Mouse (Mus musculus) ES-CJ7 (cell line): ENCODE results near the gene Sspn.

ENCODE experiments used
- DNase-seq: peaks from one replicate; pipeline ENCODE4 v3.0.0; 2011; ENCODE audit warnings: low read depth, low spot score

The Sspn gene

GRCm38 (mm10) chr6:145973356-145973755 lies 41.9 kb downstream of the Sspn start:
- DNase-seq: no peak

- no peak for DNase-seq
Observed at GRCm38 (mm10) chr6:145974766-145975165, 43.3 kb downstream of the Sspn start.

GRCm38 (mm10) chr6:145977344-145977743 lies 45.9 kb downstream of the Sspn start:
- no peak for DNase-seq

GRCm38 (mm10) chr6:145977771-145978450 lies 46.5 kb downstream of the Sspn start:
- DNase-seq: no peak

GRCm38 (mm10) chr6:145981074-145981473 lies 49.6 kb downstream of the Sspn start:
- DNase-seq: no peak

- no peak for DNase-seq
Observed at GRCm38 (mm10) chr6:145982335-145982734, 50.9 kb downstream of the Sspn start.

GRCm38 (mm10) chr6:145990578-145990977 lies 59.1 kb downstream of the Sspn start:
- DNase-seq: no peak

- no peak for DNase-seq
Observed at GRCm38 (mm10) chr6:145992526-145992925, 61.1 kb downstream of the Sspn start.

- no peak for DNase-seq
Observed at GRCm38 (mm10) chr6:145992985-145993384, 61.5 kb downstream of the Sspn start.

GRCm38 (mm10) chr6:145998314-145999007 lies 67.0 kb downstream of the Sspn start:
- DNase-seq: peak; percentile 19

GRCm38 (mm10) chr6:146000767-146001166 lies 69.3 kb downstream of the Sspn start:
- no peak for DNase-seq

- no peak for DNase-seq
Observed at GRCm38 (mm10) chr6:146001396-146002191, 70.2 kb downstream of the Sspn start.

GRCm38 (mm10) chr6:146004174-146004601 lies 72.7 kb downstream of the Sspn start:
- no peak for DNase-seq

- DNase-seq: no peak
Observed at GRCm38 (mm10) chr6:146005129-146005886, 73.9 kb downstream of the Sspn start.

- no peak for DNase-seq
Observed at GRCm38 (mm10) chr6:146005935-146006564, 74.6 kb downstream of the Sspn start.

- no peak for DNase-seq
Observed at GRCm38 (mm10) chr6:146006753-146007152, 75.3 kb downstream of the Sspn start.

- no peak for DNase-seq
Observed at GRCm38 (mm10) chr6:146008450-146008981, 77.1 kb downstream of the Sspn start.

GRCm38 (mm10) chr6:146009163-146009915 lies 77.9 kb downstream of the Sspn start:
- DNase-seq: no peak

- DNase-seq: no peak
Observed at GRCm38 (mm10) chr6:146010093-146010764, 78.8 kb downstream of the Sspn start.

- DNase-seq: no peak
Observed at GRCm38 (mm10) chr6:146014312-146014711, 82.9 kb downstream of the Sspn start.
